ENCODE assay signal across 14 mouse cellular contexts in genomic region chr3:101236995-101237808, GRCm38 (mm10). TPM values are rescaled to one million over a fixed set of nuclear protein-coding genes. Genes with fewer than 3 reads are reported as not detected.
DNase-seq lines count a peak whose midpoint lies in the region; ATAC-seq lines count a peak whose summit lies in the region.
"Had no signal": no experiment of that assay in that cellular context is flagged by ENCODE, and none has a peak within 500 bp of the region (broad histone marks: within the 10 kb centered on the region; RNA-seq: fewer than 3 reads in every experiment).

No protein-coding gene starts in this region.

- H3K9ac ChIP-seq in heart, embryonic 12.5 days, result no peak overlapping the region
- no peak overlapping the region for H3K9ac ChIP-seq in hindbrain, embryonic 14.5 days
- H3K9ac ChIP-seq: embryonic facial prominence, embryonic 15.5 days had no signal

- intact Hi-C loops in heart, postnatal 25 days (cut with DNase I), result no loop called here

- H3K27ac ChIP-seq in heart, embryonic 12.5 days (ENCODE audit: poor library complexity, severe bottlenecking), result no peak overlapping the region
- peak overlapping the region; percentile 70 for H3K27ac ChIP-seq in hindbrain, embryonic 14.5 days
- H3K27ac ChIP-seq in heart, embryonic 10.5 days, result no peak overlapping the region
- H3K27ac ChIP-seq: embryonic facial prominence, embryonic 15.5 days had no signal

- H3K27me3 ChIP-seq in heart, embryonic 12.5 days (replicated peaks), result no peaks in the 10 kb centered on the region
- H3K27me3 ChIP-seq in hindbrain, embryonic 14.5 days (ENCODE audit: control insufficient read depth, insufficient read depth, low read length), result no peaks in the 10 kb centered on the region
- H3K27me3 ChIP-seq in heart, embryonic 10.5 days (ENCODE audit: insufficient read depth, poor library complexity, severe bottlenecking), result no peaks in the 10 kb centered on the region
- H3K27me3 ChIP-seq: embryonic facial prominence, embryonic 15.5 days had no signal

- no peak overlapping the region for H3K4me3 ChIP-seq in heart, embryonic 12.5 days
- H3K4me3 ChIP-seq in hindbrain, embryonic 14.5 days (replicated peaks; ENCODE audit: low read length), result no peak overlapping the region
- no peak overlapping the region for H3K4me3 ChIP-seq in heart, embryonic 10.5 days
- H3K4me3 ChIP-seq: embryonic facial prominence, embryonic 15.5 days had no signal

- WGBS in heart, embryonic 12.5 days, result 68% methylated on average over 16 of the region's 16 CpGs
- 26% methylated on average over 16 of the region's 16 CpGs for WGBS in hindbrain, embryonic 14.5 days
- 65% methylated on average over 16 of the region's 16 CpGs for WGBS in heart, embryonic 10.5 days

- no peak overlapping the region for H3K4me2 ChIP-seq in heart, embryonic 12.5 days
- H3K4me2 ChIP-seq in hindbrain, embryonic 14.5 days (replicated peaks), result no peak overlapping the region
- H3K4me2 ChIP-seq: embryonic facial prominence, embryonic 15.5 days had no signal

- H3K9me3 ChIP-seq in heart, embryonic 12.5 days (replicated peaks), result no peaks in the 10 kb centered on the region
- no peaks in the 10 kb centered on the region for H3K9me3 ChIP-seq in hindbrain, embryonic 14.5 days (ENCODE audit: control insufficient read depth, low read length)
- H3K9me3 ChIP-seq in heart, embryonic 10.5 days, result no peaks in the 10 kb centered on the region
- H3K9me3 ChIP-seq: embryonic facial prominence, embryonic 15.5 days had no signal

- no peaks in the 10 kb centered on the region for H3K36me3 ChIP-seq in heart, embryonic 12.5 days
- no peaks in the 10 kb centered on the region for H3K36me3 ChIP-seq in hindbrain, embryonic 14.5 days (replicated peaks; ENCODE audit: control insufficient read depth, insufficient read depth)
- no peaks in the 10 kb centered on the region for H3K36me3 ChIP-seq in heart, embryonic 10.5 days
- H3K36me3 ChIP-seq: embryonic facial prominence, embryonic 15.5 days had no signal

- DNase-seq in heart, adult 11 months, result peak; percentile 29
- DNase-seq in embryo, embryonic 10.5 days (ENCODE audit: low spot score), result peak; percentile 37
- peak; percentile 34 for DNase-seq in hindbrain, embryonic 14.5 days (ENCODE audit: low spot score)
- DNase-seq in neural tube, embryonic 10.5 days (ENCODE audit: extremely low spot score, low spot score), result peak; percentile 45
- DNase-seq in heart, postnatal 25 days (ENCODE audit: low spot score), result no peak
- DNase-seq in urinary bladder, adult 18-20 months (ENCODE audit: low spot score in 2 of 2), result no peak
- DNase-seq in heart, embryonic 10.5 days (ENCODE audit: low spot score), result no peak
- DNase-seq: adrenal gland, postnatal 25 days; cerebellum, adult 18-20 months; gastrocnemius, postnatal 36 days; lung, postnatal 14 days had no signal

- H3K4me1 ChIP-seq in heart, embryonic 12.5 days (replicated peaks), result no peaks in the 10 kb centered on the region
- H3K4me1 ChIP-seq in hindbrain, embryonic 14.5 days (replicated peaks; ENCODE audit: control insufficient read depth, insufficient read depth, low read length), result peaks cover 21% of the 10 kb centered on the region
- peaks cover 6% of the 10 kb centered on the region; the same call in 1 of the 2 replicates for H3K4me1 ChIP-seq in heart, embryonic 10.5 days
- H3K4me1 ChIP-seq: embryonic facial prominence, embryonic 15.5 days had no signal

- no peak for ATAC-seq in heart, embryonic 12.5 days (ENCODE audit: insufficient number of reproducible peaks, low FRiP score)
- ATAC-seq in hindbrain, embryonic 14.5 days (ENCODE audit: low FRiP score), result peak; percentile 80

RNA-seq across cellular contexts. Expression of gene Cd2, which starts 50.5 kb away (rescaled TPM):
- not detected in 2 replicates for polyA plus RNA-seq in heart, embryonic 12.5 days (2016; fragmentation: Nextera tagmentation; extraction: Ambion mirVana)
- polyA plus RNA-seq in hindbrain, embryonic 14.5 days (2014; fragmentation: Nextera tagmentation; extraction: Ambion mirVana), result not detected in 2 replicates
- total RNA-seq in heart, postnatal 25 days (2021), result 1 to 10 TPM in 1 of 2 experiments, under 1 TPM in 1; 0.29 to 1.1 TPM
- polyA plus RNA-seq in heart, embryonic 10.5 days (2016; fragmentation: Nextera tagmentation; extraction: Ambion mirVana), result 0.23 and 0.38 TPM in 2 replicates
- total RNA-seq: layer of hippocampus, adult 8-10 months had no signal

Comparison
In these comparisons a context has a peak if more than half of its experiments do, and no peak if none do; other contexts are left out.
1. DNase-seq: peak in heart, adult 11 months (single experiment), embryo, embryonic 10.5 days (single experiment), hindbrain, embryonic 14.5 days (single experiment) and neural tube, embryonic 10.5 days (single experiment); none in heart, postnatal 25 days (single experiment), urinary bladder, adult 18-20 months (0 of 2) and heart, embryonic 10.5 days (single experiment).